Mouse (Mus musculus) testis, postnatal 10 days (tissue): ENCODE results near the gene Slc4a10.
A peak's percentile ranks its signal among the peaks of the same experiment; 100 is the strongest.
"Not testable (repeated sequence)": the region's sequence is repeated elsewhere in the genome, so short reads cannot be mapped to it uniquely, and the experiment has no call there.

Experiments used
- DNase-seq: peaks from one replicate; pipeline ENCODE4 v3.0.0; 2021; ENCODE audit warnings: low spot score

Gene Slc4a10

DNA sequence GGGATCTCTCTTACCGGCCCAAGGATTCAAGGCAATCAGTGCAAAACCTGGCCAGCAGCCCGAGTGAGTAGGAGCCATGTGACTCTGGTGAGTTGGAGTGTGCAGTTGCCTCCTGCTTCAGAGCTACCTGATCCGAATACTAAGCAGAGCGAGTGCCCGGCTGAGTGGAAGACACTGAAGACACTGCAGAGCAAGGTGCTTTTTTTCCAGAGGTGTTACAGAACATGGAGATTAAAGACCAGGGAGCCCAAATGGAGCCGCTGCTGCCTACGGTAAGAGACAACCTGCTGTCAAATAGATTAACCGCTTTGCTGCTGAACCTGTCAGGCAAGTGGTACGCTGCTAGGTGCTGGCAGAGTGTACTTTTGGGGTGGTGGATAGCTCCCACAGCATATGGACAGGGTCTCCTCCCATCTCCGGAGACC, at the start of gene Slc4a10:
TSS of gene Slc4a10 (plus strand) at position 42 of the 425 bp plus-strand sequence.
- DNase-seq: no peak

DNA sequence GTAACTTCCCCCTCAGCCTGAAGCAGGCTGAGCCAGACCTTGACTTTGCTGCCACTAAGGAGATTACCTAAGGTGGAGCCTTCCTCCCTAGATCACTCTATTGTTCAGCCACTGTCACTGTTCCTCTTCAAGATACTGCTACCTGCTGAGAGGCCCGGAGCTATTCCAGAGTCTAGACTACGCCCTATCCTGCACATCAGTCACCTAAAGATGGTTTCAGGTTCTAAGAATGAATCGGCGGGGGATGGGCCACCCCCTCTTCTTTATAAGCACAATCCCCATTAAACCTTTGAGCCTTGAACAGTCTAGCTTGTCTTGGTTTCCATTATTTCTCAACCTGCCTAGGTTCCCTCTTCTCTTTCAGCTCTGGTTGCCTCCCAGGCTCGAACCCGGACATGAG, 45.0 kb upstream of the Slc4a10 start:
- not testable (repeated sequence) for DNase-seq

GRCm38 (mm10) chr2:62018209-62018608, 28.1 kb upstream of the Slc4a10 start:
- DNase-seq: no peak

DNA sequence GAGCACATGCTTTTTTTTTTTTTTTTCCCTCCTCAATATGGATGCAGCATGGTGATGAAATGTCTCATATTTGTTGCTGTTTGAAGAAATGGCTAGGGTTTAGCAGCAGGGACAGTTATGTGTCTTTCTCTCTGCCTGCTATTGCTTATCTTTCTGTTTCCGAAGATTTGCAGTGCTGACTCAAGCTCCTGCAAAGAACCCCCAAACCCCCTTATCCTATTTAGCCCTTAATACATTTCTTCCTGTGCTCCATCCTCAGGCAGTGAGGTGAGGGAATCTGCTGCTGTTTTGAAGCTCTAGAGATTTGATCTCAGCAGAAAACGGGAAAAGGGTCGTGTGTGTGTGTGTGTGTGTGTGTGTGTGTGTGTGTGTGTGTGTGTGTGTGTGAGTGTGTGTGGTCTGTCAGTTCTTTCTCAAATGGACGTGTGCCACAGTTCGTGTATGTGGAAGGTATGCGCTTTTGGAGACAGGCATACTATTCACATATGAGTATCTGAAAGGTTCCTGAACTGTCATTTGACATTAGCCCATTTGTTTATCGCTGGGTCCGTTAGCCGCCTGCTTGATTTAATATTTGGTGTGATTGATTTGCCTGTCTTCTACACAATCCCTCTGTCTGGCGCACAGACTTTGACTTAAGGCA, 720 bp downstream of the Slc4a10 start:
- DNase-seq: no peak

- DNase-seq: peak; percentile 45
Observed at GRCm38 (mm10) chr2:62047504-62048005, 1.3 kb downstream of the Slc4a10 start.

DNA sequence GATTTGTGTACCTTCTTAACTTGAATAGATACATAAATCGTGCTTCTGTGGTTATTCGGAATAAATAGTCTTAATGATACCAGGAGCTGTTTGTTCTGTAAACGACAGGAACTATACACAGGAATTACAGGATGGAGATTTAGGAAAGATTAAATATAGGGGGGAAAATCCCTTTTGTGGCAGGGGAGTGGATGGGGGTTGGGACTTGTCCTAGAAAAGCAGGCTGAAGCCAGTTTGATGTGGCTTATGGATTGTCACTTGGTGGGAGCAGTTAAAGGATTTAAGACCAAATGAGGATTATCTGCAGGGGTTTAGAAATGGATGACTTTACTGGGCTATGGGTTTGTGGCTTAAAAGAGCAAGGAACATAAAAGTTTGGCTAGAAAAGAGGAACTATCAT, 1.9 kb downstream of the Slc4a10 start:
- no peak for DNase-seq

DNA sequence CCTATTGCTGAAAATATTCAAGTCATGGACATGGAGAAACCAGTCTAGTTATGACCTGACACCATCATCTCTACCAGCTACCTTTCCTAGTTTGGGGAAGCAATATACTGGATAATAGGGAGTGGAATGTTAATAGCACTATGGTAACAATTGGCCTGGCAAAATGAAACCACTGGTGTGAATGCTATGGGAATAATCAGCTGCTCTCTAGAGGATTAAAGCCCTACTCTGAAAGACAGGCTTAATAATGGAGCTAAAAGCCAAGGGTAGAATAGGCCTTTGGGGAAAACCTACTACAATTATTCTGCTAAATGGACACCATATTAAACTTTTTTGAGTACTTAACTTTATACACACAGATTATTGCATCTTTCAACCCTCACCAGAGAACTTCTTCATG, 30.2 kb downstream of the Slc4a10 start:
- no peak for DNase-seq

- no peak for DNase-seq
Observed at GRCm38 (mm10) chr2:62087566-62087965, 41.3 kb downstream of the Slc4a10 start.

- DNase-seq: no peak
Observed at GRCm38 (mm10) chr2:62088715-62089114, 42.5 kb downstream of the Slc4a10 start.

DNA sequence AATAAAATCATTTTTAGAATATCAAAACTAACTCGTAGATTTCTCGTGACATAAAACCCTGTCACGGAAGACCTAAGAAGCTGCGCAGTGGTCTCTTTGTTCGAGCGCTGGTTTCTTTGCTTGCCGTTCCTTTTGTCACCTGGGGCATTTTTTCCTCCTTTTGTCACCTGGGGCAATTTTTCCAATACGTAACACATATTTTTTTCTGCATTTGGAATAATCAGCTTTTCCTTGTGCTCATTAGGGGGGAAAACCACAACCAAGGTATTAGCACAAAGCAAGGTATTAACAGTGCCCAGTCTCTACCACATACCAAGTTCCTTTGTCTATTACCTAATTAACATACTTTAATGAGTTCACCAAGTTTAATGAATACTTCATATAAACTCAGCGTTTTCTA, 42.9 kb downstream of the Slc4a10 start:
- no peak for DNase-seq

GRCm38 (mm10) chr2:62100526-62100925, 54.3 kb downstream of the Slc4a10 start:
- DNase-seq: no peak

- no peak for DNase-seq
Observed at GRCm38 (mm10) chr2:62115346-62115745, 69.1 kb downstream of the Slc4a10 start.

GRCm38 (mm10) chr2:62129975-62130374, 83.7 kb downstream of the Slc4a10 start:
- DNase-seq: no peak

GRCm38 (mm10) chr2:62134911-62135310, 88.6 kb downstream of the Slc4a10 start:
- DNase-seq: no peak

GRCm38 (mm10) chr2:62147636-62148035, 101.4 kb downstream of the Slc4a10 start:
- no peak for DNase-seq

- no peak for DNase-seq
Observed at GRCm38 (mm10) chr2:62149421-62149820, 103.2 kb downstream of the Slc4a10 start.

- no peak for DNase-seq
Observed at GRCm38 (mm10) chr2:62150830-62151229, 104.6 kb downstream of the Slc4a10 start.

DNA sequence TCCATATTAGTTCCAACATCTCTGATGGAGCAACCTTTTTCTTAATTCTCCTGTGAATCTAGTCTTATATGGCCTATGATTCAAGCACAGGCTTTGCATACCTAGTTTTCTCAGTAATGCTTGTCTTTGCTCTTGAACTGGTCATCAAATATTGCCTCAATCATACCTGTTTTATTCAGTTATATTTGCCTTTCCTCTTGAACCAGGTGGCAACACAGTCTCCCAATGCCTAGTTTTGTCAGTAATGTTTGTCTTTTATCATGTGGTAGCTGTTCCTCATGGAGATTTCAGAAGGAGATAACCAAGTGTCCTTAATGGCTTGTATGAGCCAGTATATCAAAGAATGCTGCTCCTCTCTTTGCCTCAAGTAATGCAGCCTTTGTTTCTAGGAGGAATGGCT, 163.8 kb downstream of the Slc4a10 start:
- no peak for DNase-seq

DNA sequence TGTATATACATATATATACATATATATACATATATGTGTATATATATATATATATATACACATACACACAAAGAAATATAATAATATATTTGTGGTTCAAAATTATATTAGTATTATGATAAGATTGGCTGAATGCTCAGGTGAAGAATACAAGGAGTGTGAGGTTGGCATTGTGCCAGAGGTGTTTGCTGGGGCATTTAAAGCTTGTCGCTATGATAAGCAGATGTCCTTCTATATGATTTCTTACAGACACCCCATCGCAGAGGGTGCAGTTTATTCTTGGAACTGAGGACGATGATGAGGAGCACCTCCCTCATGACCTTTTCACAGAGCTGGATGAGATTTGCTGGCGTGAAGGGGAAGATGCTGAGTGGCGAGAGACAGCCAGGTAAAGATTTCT, 164.8 kb downstream of the Slc4a10 start:
- DNase-seq: no peak

- DNase-seq: no peak
Observed at GRCm38 (mm10) chr2:62227563-62227962, 181.3 kb downstream of the Slc4a10 start.

DNA sequence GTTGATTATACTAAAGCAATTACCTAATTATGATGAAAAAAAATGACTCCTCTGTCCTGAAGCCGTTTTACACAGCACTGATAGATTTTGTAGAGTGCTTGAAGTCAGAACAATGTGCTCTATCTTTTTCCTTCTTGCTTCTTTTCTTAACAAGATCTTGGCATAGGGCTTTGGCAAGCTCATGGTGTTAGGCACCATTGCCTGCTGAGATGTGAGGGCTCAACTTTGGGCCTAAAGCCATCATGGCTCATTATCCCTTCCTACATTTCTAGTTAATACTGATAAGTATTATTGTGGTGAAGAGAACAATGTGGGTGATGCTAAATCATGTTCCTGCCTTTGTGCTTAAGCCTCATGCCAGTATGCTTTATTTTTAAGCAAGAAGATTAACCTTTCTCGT, 185.0 kb downstream of the Slc4a10 start:
- no peak for DNase-seq

DNA sequence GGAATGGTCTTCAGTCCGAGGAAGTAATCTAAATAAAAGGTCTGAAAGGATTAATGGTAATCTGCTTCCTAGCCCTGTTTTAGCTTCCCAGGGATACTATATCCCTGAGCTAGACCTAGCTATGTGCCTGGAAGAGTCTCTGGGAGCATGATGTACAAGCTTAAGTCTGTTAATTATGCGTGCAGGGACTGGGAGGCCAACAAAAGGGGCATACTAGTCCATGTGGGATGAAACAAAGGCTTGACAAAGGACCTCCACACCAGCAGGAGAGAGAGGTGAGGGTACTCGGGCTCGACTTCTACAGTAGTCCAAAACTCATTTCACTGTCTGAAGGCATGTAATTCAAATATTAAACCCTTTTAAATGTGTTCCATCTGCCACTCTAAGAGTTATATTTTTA, 197.9 kb downstream of the Slc4a10 start:
- no peak for DNase-seq

DNA sequence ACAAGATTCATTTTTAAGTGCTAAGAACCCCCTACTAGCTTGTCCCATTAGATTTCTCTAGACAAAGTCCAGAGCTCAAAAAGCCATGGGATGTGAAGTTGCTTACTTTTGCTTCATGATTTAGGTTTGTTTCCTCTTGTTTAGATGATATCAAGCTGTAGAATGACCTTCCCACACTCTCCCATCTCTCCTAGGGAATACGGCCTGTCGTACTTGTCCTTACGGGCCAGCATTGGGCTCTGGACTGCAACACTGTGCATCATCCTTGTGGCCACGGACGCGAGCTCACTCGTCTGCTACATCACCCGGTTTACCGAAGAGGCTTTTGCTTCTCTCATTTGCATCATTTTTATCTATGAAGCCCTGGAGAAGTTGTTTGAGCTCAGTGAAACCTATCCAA, 222.2 kb downstream of the Slc4a10 start:
- no peak for DNase-seq

GRCm38 (mm10) chr2:62271840-62272239, 225.6 kb downstream of the Slc4a10 start:
- no peak for DNase-seq
